In the genomic region with DNA sequence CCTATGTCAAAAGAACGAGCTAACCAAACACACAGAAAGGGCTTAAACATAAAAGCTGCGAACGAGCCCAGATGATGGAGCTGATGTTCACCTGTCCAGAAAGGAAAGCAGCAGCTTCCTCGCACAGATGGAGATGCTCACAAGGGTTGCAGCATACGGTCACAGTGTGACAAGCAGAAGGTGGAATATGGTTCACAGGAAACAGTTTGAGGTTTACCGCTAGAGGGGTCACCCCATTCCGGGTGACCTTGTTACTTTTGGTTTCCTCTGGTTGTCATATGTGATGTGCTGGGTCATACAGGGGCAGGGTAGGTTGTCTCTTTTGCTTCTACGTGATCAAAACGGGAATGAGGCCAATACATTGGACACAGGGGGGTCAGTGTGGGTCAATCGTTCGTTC, we compare ENCODE assay signal across 17 mouse cellular contexts. TPM values are rescaled to one million over a fixed set of nuclear protein-coding genes. Genes with fewer than 3 reads are reported as not detected.
DNase-seq lines count a peak whose midpoint lies in the region; ATAC-seq and TF ChIP-seq lines count a peak whose summit lies in the region.
"Had no signal": no experiment of that assay in that cellular context is flagged by ENCODE, and none has a peak within 500 bp of the region (broad histone marks: within the 10 kb centered on the region; RNA-seq: fewer than 3 reads in every experiment).

No protein-coding gene starts in this region.

- no peak for TF ChIP-seq POLR2A in thymus, adult 2 months (IDR thresholded peaks at IDR 0.05; ENCODE audit: control insufficient read depth, extremely low read depth, insufficient read depth, low read length, poor library complexity)

- TF ChIP-seq CTCF in thymus, adult 2 months (IDR thresholded peaks at IDR 0.05; ENCODE audit: borderline replicate concordance, control insufficient read depth, extremely low read depth, insufficient read depth, low read length, poor library complexity), result no peak
- no peak for TF ChIP-seq CTCF in forebrain, postnatal 0 days (IDR thresholded peaks at IDR 0.05; ENCODE audit: low read depth)

- H3K27ac ChIP-seq in thymus, adult 2 months (ENCODE audit: control insufficient read depth, insufficient read depth, low read length), result no peak overlapping the region
- no peak overlapping the region for H3K27ac ChIP-seq in forebrain, postnatal 0 days (ENCODE audit: low read depth, low read length)
- H3K27ac ChIP-seq in midbrain, embryonic 16.5 days (ENCODE audit: low read length), result no peak overlapping the region
- H3K27ac ChIP-seq: forebrain, embryonic 12.5 days; intestine, embryonic 15.5 days; neural tube, embryonic 15.5 days had no signal

- peaks cover 7% of the 10 kb centered on the region; the same call in 1 of the 2 replicates for H3K4me1 ChIP-seq in thymus, adult 2 months (replicated peaks; ENCODE audit: control insufficient read depth, insufficient read depth, low read length)
- H3K4me1 ChIP-seq in forebrain, postnatal 0 days (ENCODE audit: insufficient read depth), result no peaks in the 10 kb centered on the region
- no peaks in the 10 kb centered on the region for H3K4me1 ChIP-seq in midbrain, embryonic 16.5 days (ENCODE audit: control insufficient read depth, insufficient read depth, low read length)
- H3K4me1 ChIP-seq: forebrain, embryonic 12.5 days; intestine, embryonic 15.5 days had no signal

- no peak overlapping the region for H3K4me3 ChIP-seq in thymus, adult 2 months (ENCODE audit: control insufficient read depth, insufficient read depth, low read length)
- H3K4me3 ChIP-seq in forebrain, postnatal 0 days (ENCODE audit: low read depth, low read length), result no peak overlapping the region
- H3K4me3 ChIP-seq in midbrain, embryonic 16.5 days (ENCODE audit: low read depth, low read length), result no peak overlapping the region
- H3K4me3 ChIP-seq: forebrain, embryonic 12.5 days; intestine, embryonic 15.5 days; neural tube, embryonic 15.5 days had no signal

- peak; percentile 11 for DNase-seq in thymus, adult 2 months
- DNase-seq in thymus, adult 18-20 months, result no peak
- peak; percentile 24 for DNase-seq in splenic B cell, adult 2 months (ENCODE audit: low read depth, low spot score)
- DNase-seq in urinary bladder, postnatal 36 days (ENCODE audit: low spot score in 2 of 2), result no peak
- no peak for DNase-seq in forebrain, postnatal 0 days
- DNase-seq: adrenal gland, adult 8-10 months; cerebellum, adult 11 months; cerebellum, postnatal 25 days; retina, postnatal 1 day had no signal

- H3K27me3 ChIP-seq in thymus, adult 2 months (ENCODE audit: control insufficient read depth, insufficient read depth, low read length), result no peaks in the 10 kb centered on the region
- no peaks in the 10 kb centered on the region for H3K27me3 ChIP-seq in splenic B cell, adult 2 months (ENCODE audit: control insufficient read depth, insufficient read depth, low read length, poor library complexity, severe bottlenecking)
- H3K27me3 ChIP-seq in forebrain, postnatal 0 days (ENCODE audit: insufficient read depth, low read length), result no peaks in the 10 kb centered on the region; the same call in 1 of the 2 replicates
- 0 out of 2 replicates have a peak, but pooled peaks cover 2% of the 10 kb centered on the region for H3K27me3 ChIP-seq in midbrain, embryonic 16.5 days (ENCODE audit: control insufficient read depth, insufficient read depth, low read depth, low read length)
- H3K27me3 ChIP-seq: intestine, embryonic 15.5 days; neural tube, embryonic 15.5 days had no signal

- H3K9me3 ChIP-seq in forebrain, postnatal 0 days (ENCODE audit: low read length), result no peaks in the 10 kb centered on the region
- peaks cover 4% of the 10 kb centered on the region; the same call in 1 of the 2 replicates for H3K9me3 ChIP-seq in midbrain, embryonic 16.5 days (replicated peaks; ENCODE audit: control insufficient read depth, low read length, poor library complexity, severe bottlenecking)
- H3K9me3 ChIP-seq: G1E; intestine, embryonic 15.5 days had no signal

- H3K36me3 ChIP-seq in thymus, adult 2 months (ENCODE audit: control insufficient read depth, insufficient read depth, low read length), result no peaks in the 10 kb centered on the region
- no peaks in the 10 kb centered on the region for H3K36me3 ChIP-seq in splenic B cell, adult 2 months (ENCODE audit: control insufficient read depth, insufficient read depth, low read length, poor library complexity, severe bottlenecking)
- no peaks in the 10 kb centered on the region for H3K36me3 ChIP-seq in forebrain, postnatal 0 days (ENCODE audit: insufficient read depth)
- H3K36me3 ChIP-seq in midbrain, embryonic 16.5 days (ENCODE audit: control insufficient read depth, insufficient read depth, low read length), result no peaks in the 10 kb centered on the region
- H3K36me3 ChIP-seq: forebrain, embryonic 12.5 days; G1E; intestine, embryonic 15.5 days; neural tube, embryonic 15.5 days had no signal

- 18% methylated on average over 11 of the region's 11 CpGs for WGBS in thymus, adult 2 months
- WGBS in forebrain, postnatal 0 days, result 87% methylated on average over 11 of the region's 11 CpGs
- 86% methylated on average over 11 of the region's 11 CpGs for WGBS in midbrain, embryonic 16.5 days

- H3K4me2 ChIP-seq in forebrain, postnatal 0 days (ENCODE audit: low read depth), result no peak overlapping the region
- H3K4me2 ChIP-seq in midbrain, embryonic 16.5 days (ENCODE audit: low read length), result no peak overlapping the region
- H3K4me2 ChIP-seq: forebrain, embryonic 12.5 days; intestine, embryonic 15.5 days; liver, embryonic 11.5 days; lung, embryonic 14.5 days; neural tube, embryonic 15.5 days had no signal

- ATAC-seq in megakaryocyte, adult 5-6 weeks (ENCODE audit: poor library complexity, severe bottlenecking), result peak; percentile 81
- ATAC-seq in forebrain, postnatal 0 days, result no peak
- ATAC-seq in midbrain, embryonic 16.5 days, result no peak
- ATAC-seq: intestine, embryonic 15.5 days had no signal

- no peak overlapping the region for H3K9ac ChIP-seq in forebrain, postnatal 0 days
- H3K9ac ChIP-seq in midbrain, embryonic 16.5 days (ENCODE audit: low read depth, low read length), result no peak overlapping the region
- H3K9ac ChIP-seq: forebrain, embryonic 12.5 days; intestine, embryonic 15.5 days; lung, embryonic 14.5 days; neural tube, embryonic 15.5 days had no signal

RNA-seq across cellular contexts. Expression of a gene that starts 46.0 kb away (rescaled TPM):
- 4.0 and 4.4 TPM in 2 replicates for polyA plus RNA-seq in thymus, adult 2 months (2012; rRNA removed)
- total RNA-seq in megakaryocyte, adult 5-6 weeks (2015), result 25.5 and 26.4 TPM in 2 replicates
- 38.9 and 50.1 TPM in 2 replicates for total RNA-seq in megakaryocyte, adult 5-6 weeks (2017)
- 5.3 and 7.5 TPM in 2 replicates for total RNA-seq in forebrain, postnatal 0 days (2014; rRNA removed)
- polyA plus RNA-seq in forebrain, postnatal 0 days (2015; fragmentation: Nextera tagmentation; extraction: Ambion mirVana), result 1.8 and 3.2 TPM in 2 replicates
- 5.2 and 6.0 TPM in 2 replicates for polyA plus RNA-seq in midbrain, embryonic 16.5 days (2015; fragmentation: Nextera tagmentation; extraction: Ambion mirVana)

Comparison
In these comparisons a context has a peak if more than half of its experiments do, and no peak if none do; other contexts are left out.
1. DNase-seq: peak in thymus, adult 2 months (single experiment) and splenic B cell, adult 2 months (single experiment); none in thymus, adult 18-20 months (0 of 2), urinary bladder, postnatal 36 days (0 of 2) and forebrain, postnatal 0 days (single experiment).